Comparison of ENCODE assay signal across 23 mouse cellular contexts in the genomic region with DNA sequence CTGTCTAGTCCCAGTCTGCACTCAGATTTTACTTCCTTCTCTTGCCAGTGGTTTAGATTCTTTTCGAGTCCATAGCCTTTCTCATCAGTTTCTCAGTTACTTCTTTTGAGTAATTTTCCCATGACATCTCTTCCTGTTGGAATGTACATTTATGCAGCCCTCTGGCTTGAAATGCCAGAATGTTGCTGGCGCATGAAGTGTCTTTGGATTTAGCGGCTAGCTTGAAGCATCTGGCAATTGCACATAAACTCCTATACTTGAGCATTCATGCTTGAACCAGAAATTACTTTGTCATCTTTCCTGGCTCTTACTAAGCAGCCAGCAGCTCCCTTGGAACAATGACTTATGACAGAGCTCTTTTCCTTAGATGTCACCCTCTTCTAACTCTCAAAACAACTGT.
A peak's percentile ranks its signal among the peaks of the same experiment; 100 is the strongest.
DNase-seq lines count a peak whose midpoint lies in the region; ATAC-seq lines count a peak whose summit lies in the region.
"Had no signal": no experiment of that assay in that cellular context is flagged by ENCODE, and none has a peak within 500 bp of the region (broad histone marks: within the 10 kb centered on the region; RNA-seq: fewer than 3 reads in every experiment).

No protein-coding gene starts in this region.

- H3K9me3 ChIP-seq in embryonic facial prominence, embryonic 14.5 days (ENCODE audit: control insufficient read depth, low read length): no peaks in the 10 kb centered on the region
- no peaks in the 10 kb centered on the region for H3K9me3 ChIP-seq in embryonic facial prominence, embryonic 10.5 days
- H3K9me3 ChIP-seq: embryonic facial prominence, embryonic 12.5 days; forebrain, embryonic 12.5 days; forebrain, embryonic 15.5 days; heart, embryonic 13.5 days; hindbrain, embryonic 12.5 days; hindbrain, embryonic 15.5 days had no signal

- no peaks in the 10 kb centered on the region for H3K36me3 ChIP-seq in embryonic facial prominence, embryonic 14.5 days (ENCODE audit: control insufficient read depth, insufficient read depth, low read length)
- no peaks in the 10 kb centered on the region for H3K36me3 ChIP-seq in embryonic facial prominence, embryonic 10.5 days (replicated peaks)
- H3K36me3 ChIP-seq: embryonic facial prominence, embryonic 12.5 days; forebrain, embryonic 12.5 days; forebrain, embryonic 15.5 days; heart, embryonic 13.5 days; hindbrain, embryonic 12.5 days; hindbrain, embryonic 15.5 days had no signal

- no peaks in the 10 kb centered on the region for H3K4me1 ChIP-seq in embryonic facial prominence, embryonic 14.5 days (ENCODE audit: control insufficient read depth, insufficient read depth, low read length)
- no peaks in the 10 kb centered on the region for H3K4me1 ChIP-seq in embryonic facial prominence, embryonic 10.5 days
- H3K4me1 ChIP-seq: embryonic facial prominence, embryonic 12.5 days; heart, embryonic 13.5 days; hindbrain, embryonic 12.5 days had no signal

- ATAC-seq in embryonic facial prominence, embryonic 14.5 days (ENCODE audit: low read depth): no peak
- ATAC-seq: activated CD4-positive, CD25-positive, alpha-beta regulatory T cell, adult 4 months; forebrain, embryonic 15.5 days; intestine, postnatal 0 days had no signal

- no peak overlapping the region for H3K27ac ChIP-seq in embryonic facial prominence, embryonic 14.5 days (replicated peaks; ENCODE audit: low read depth, low read length)
- H3K27ac ChIP-seq in embryonic facial prominence, embryonic 10.5 days (replicated peaks): no peak overlapping the region
- H3K27ac ChIP-seq: embryonic facial prominence, embryonic 12.5 days; forebrain, embryonic 12.5 days; forebrain, embryonic 15.5 days; gastrocnemius, adult 2 months; heart, embryonic 13.5 days; hindbrain, embryonic 12.5 days; hindbrain, embryonic 15.5 days had no signal

- no peaks in the 10 kb centered on the region for H3K27me3 ChIP-seq in embryonic facial prominence, embryonic 14.5 days (replicated peaks; ENCODE audit: control insufficient read depth, insufficient read depth, low read length)
- no peaks in the 10 kb centered on the region for H3K27me3 ChIP-seq in embryonic facial prominence, embryonic 10.5 days (replicated peaks; ENCODE audit: low read depth, poor library complexity, severe bottlenecking)
- H3K27me3 ChIP-seq: embryonic facial prominence, embryonic 12.5 days; forebrain, embryonic 12.5 days; forebrain, embryonic 15.5 days; heart, embryonic 13.5 days; hindbrain, embryonic 12.5 days; hindbrain, embryonic 15.5 days had no signal

- peak; percentile 35 for DNase-seq in embryonic facial prominence, embryonic 14.5 days (ENCODE audit: low spot score)
- DNase-seq in embryonic facial prominence, embryonic 10.5 days (ENCODE audit: low spot score): no peak
- DNase-seq in left cerebral cortex, postnatal 25 days (ENCODE audit: low spot score in 2 of 2): peak; percentile 11 to 39
- DNase-seq in left cerebral cortex, postnatal 36 days (ENCODE audit: low spot score in 2 of 2): no peak
- peak; percentile 66 for DNase-seq in Muller cell, postnatal 12 days (ENCODE audit: inconsistent ontology term)
- no peak for DNase-seq in heart, postnatal 10 days
- DNase-seq: adrenal gland, adult 8-10 months; adrenal gland, postnatal 25 days; cerebellum, adult 18-20 months; cerebellum, adult 9-10 months; cerebellum, postnatal 14 days; gastrocnemius, adult 2 months; gastrocnemius, postnatal 14 days; heart, adult 18-20 months had no signal

- 75% methylated on average over 3 of the region's 3 CpGs for WGBS in embryonic facial prominence, embryonic 14.5 days
- 85% methylated on average over 3 of the region's 3 CpGs for WGBS in embryonic facial prominence, embryonic 10.5 days

- no peak overlapping the region for H3K4me3 ChIP-seq in embryonic facial prominence, embryonic 14.5 days (ENCODE audit: low read depth, low read length)
- H3K4me3 ChIP-seq in embryonic facial prominence, embryonic 10.5 days: no peak overlapping the region
- H3K4me3 ChIP-seq: embryonic facial prominence, embryonic 12.5 days; erythroblast, embryonic 14.5 days; forebrain, embryonic 12.5 days; forebrain, embryonic 15.5 days; gastrocnemius, adult 2 months; heart, embryonic 13.5 days; hindbrain, embryonic 12.5 days; hindbrain, embryonic 15.5 days had no signal

- intact Hi-C loops in left cerebral cortex, postnatal 25 days (cut with DNase I): loop anchor here (10.0 kb wide), 1 partner anchor 968 kb away; a partner anchor contains a TSS
- intact Hi-C loops in left cerebral cortex, postnatal 36 days (cut with DNase I): loop anchor here (10.0 kb wide), 2 partner anchors 308 to 968 kb away; a partner anchor contains a TSS
- intact Hi-C loops in heart, postnatal 10 days (cut with DNase I): no loop called here

- H3K4me2 ChIP-seq in embryonic facial prominence, embryonic 14.5 days (ENCODE audit: low read depth, low read length): no peak overlapping the region
- H3K4me2 ChIP-seq: embryonic facial prominence, embryonic 12.5 days; forebrain, embryonic 12.5 days; forebrain, embryonic 15.5 days; heart, embryonic 13.5 days; hindbrain, embryonic 12.5 days; hindbrain, embryonic 15.5 days had no signal

- no peak overlapping the region for H3K9ac ChIP-seq in embryonic facial prominence, embryonic 14.5 days (ENCODE audit: low read depth, low read length)
- H3K9ac ChIP-seq: embryonic facial prominence, embryonic 12.5 days; forebrain, embryonic 12.5 days; forebrain, embryonic 15.5 days; heart, embryonic 13.5 days; hindbrain, embryonic 12.5 days; hindbrain, embryonic 15.5 days had no signal

Comparison
In these comparisons a context has a peak if more than half of its experiments do, and no peak if none do; other contexts are left out.
1. DNase-seq: peak in embryonic facial prominence, embryonic 14.5 days (single experiment), left cerebral cortex, postnatal 25 days (2 of 2) and Muller cell, postnatal 12 days (single experiment); none in embryonic facial prominence, embryonic 10.5 days (single experiment), left cerebral cortex, postnatal 36 days (0 of 2) and heart, postnatal 10 days (0 of 2).